Mouse (Mus musculus) erythroblast, adult 5-6 weeks (primary cell): ENCODE results near the gene Ccdc174. TPM values are rescaled to one million over a fixed set of nuclear protein-coding genes. Genes with fewer than 3 reads are reported as not detected.

Experiments used
- ATAC-seq: replicated peaks from 2 replicates; pipeline ENCODE4 v1.8.0; 2016; ENCODE audit warnings: moderate number of reproducible peaks, mild to moderate bottlenecking, moderate TSS enrichment, inconsistent platforms; ENCODE audit not compliant: poor library complexity, low FRiP score, severe bottlenecking
- total RNA-seq, 2 experiments: library from RNA; stranded (forward) in 1 of 2; stranded (reverse) in 1 of 2; fragments of 150-400 nt in 1 of 2; fragments of 200-764, 138-1000 nt in 1 of 2; gene quantifications; 2 replicates each; pipeline versions ENCODE4 v1.2.3 to v1.2.4; 2015 to 2017; ENCODE audit warnings: low replicate concordance in 2 of 2

Ccdc174 gene
- total RNA-seq, 2 experiments from 2014 or later: 16.7 to 23.2 TPM

DNA sequence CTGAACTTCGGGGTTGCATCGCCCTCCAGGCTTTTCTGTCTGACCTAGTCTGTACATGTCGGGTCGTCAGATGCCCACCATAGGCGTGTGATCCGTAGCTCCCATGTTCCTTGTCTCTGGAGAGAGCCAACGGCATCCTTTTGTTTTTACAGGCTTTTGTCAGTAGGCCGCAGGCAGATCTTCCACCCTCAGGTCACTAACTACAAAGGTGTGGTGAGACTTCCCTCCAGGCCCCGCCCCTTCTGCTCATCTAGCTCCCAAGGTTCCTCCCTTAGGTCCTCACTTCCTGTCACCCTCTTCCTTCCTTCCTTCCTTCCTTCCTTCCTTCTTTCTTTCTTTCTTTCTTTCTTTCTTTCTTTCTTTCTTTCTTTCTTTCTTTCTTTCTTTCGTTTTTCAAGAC is 36.2 kb downstream of the Ccdc174 start:
- no peak for ATAC-seq

DNA sequence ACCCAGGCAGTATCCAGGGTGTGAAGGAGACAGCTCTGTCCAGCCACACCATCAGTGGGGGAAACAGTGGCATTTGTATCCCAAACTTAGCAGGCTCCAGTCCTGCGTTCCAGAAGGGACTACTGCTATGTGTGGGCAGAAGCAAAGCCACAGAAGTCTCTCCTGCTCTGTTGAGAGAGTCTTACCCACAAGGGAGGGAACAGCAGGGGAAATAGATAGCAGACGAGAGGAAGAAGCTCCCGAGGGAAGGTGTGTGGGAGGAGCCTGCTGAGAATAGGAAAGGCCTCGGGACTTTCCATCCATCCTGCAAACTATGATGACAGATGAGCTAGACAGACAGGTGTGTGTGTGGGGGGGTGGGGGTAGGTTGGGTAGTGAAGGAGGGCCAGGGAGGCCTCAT is 39.4 kb downstream of the Ccdc174 start:
- no peak for ATAC-seq

- ATAC-seq: no peak
Observed at GRCm38 (mm10) chr6:91917716-91918115, 39.9 kb downstream of the Ccdc174 start.

DNA sequence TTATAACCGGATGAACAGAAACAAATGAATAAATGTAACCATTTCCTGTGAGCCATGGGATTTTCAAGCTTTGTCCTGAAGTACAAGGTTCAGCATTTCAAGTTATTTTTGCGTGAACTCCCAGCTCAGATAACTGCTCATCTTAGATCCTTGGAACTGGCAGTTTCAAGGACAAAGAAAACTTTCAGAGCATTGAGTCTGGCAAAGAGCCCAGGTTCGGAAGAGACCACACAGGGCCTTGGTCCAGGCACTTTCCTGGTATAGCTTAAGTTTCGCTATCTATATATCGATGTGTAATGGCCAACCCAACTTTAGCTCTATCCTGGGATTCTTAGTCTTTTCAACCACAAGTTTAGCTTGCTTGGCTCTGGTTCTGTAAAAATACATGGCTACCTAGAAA is 53.4 kb downstream of the Ccdc174 start:
- no peak for ATAC-seq

DNA sequence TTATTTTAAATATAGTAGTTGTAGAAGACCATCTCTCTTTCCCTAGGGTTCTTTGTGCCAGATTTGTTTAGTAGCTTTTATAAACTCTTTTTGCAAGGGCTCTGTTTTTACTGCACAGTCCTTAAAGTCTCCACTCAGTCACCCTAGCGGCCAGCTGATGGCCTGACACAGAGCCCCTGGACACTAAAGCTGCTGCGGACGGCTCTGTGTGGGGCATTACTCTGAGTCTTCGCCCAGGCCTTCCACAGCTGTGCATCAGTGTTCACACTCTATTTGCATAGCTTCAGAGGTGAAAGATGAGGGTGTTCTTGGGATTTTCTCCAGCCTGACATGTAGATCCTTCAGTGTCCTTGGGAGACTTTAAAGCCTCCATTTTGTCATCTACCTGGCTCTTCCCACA is 60.6 kb downstream of the Ccdc174 start:
- ATAC-seq: no peak

DNA sequence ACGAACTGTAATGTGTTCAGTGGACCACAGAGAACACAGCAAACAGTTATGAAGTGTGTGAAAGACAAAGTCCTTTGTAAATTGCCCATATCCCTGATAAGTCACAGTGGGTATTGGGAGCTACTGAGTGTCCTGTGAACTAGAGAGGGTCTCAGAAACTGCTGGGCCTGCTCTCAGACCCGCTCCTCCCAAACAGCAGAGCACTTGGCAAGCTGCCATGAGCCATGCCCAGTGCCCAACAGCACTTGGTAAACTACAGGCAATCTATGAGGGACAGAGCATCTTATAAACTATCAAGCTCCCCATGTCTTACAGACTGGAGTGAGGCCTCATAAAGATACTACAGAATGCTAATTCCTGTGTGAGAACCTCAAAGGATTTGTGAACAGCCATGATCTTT is 70.6 kb downstream of the Ccdc174 start:
- no peak for ATAC-seq

Other genes with a start within 250 kb of the Ccdc174 start
- 12.1 and 15.0 TPM in 2 replicates for gene Slc6a6, start 194.0 kb upstream of the Ccdc174 start, total RNA-seq (2015; ENCODE audit: low replicate concordance)
- gene Slc6a6, start 194.0 kb upstream of the Ccdc174 start, total RNA-seq (2017; ENCODE audit: low replicate concordance): 7.1 and 11.6 TPM in 2 replicates
- not detected in 2 replicates for gene Grip2, start 50.8 kb upstream of the Ccdc174 start, total RNA-seq (2015; ENCODE audit: low replicate concordance)
- not detected in 2 replicates for gene Grip2, start 50.8 kb upstream of the Ccdc174 start, total RNA-seq (2017; ENCODE audit: low replicate concordance)
- gene 4930590J08Rik, start 24.8 kb downstream of the Ccdc174 start, total RNA-seq (2015; ENCODE audit: low replicate concordance): not detected in 2 replicates
- 0.51 and 1.5 TPM in 2 replicates for gene 4930590J08Rik, start 24.8 kb downstream of the Ccdc174 start, total RNA-seq (2017; ENCODE audit: low replicate concordance)
- not detected in 2 replicates for gene Fgd5, start 100.8 kb downstream of the Ccdc174 start, total RNA-seq (2015; ENCODE audit: low replicate concordance)
- 0.70 TPM in 1 of 2 replicates, not detected in the other for gene Fgd5, start 100.8 kb downstream of the Ccdc174 start, total RNA-seq (2017; ENCODE audit: low replicate concordance)
- 15.2 and 17.1 TPM in 2 replicates for gene Nr2c2, start 213.3 kb downstream of the Ccdc174 start, total RNA-seq (2015; ENCODE audit: low replicate concordance)
- gene Nr2c2, start 213.3 kb downstream of the Ccdc174 start, total RNA-seq (2017; ENCODE audit: low replicate concordance): 19.3 and 25.2 TPM in 2 replicates